Mouse (Mus musculus) hindbrain, postnatal 0 days (tissue): ENCODE data around the gene Dennd2a. TPM values are rescaled to one million over a fixed set of nuclear protein-coding genes. Genes with fewer than 3 reads are reported as not detected.

Experiments used
- ATAC-seq: fragments of 200-750 bp; cut with Nextera tagmentation; 2 replicates; pipeline ENCODE4 v1.8.0; 2017; ENCODE audit warnings: mild to moderate bottlenecking, moderate TSS enrichment, moderate library complexity
- DNase-seq: peaks from one replicate; pipeline ENCODE4 v3.0.0-alpha.2; 2015; ENCODE audit warnings: low spot score
- H3K27ac ChIP-seq: fragments of 300-500 bp; sonication (generic); 2 replicates; pipeline ENCODE4 v1.5.1; 2014; ENCODE audit warnings: mild to moderate bottlenecking
- H3K27me3 ChIP-seq: fragments of 300-500 bp; sonication (generic); 2 replicates; pipeline ENCODE4 v1.6.1; 2014; ENCODE audit warnings: low read length, mixed read lengths; ENCODE audit not compliant: insufficient read depth
- H3K36me3 ChIP-seq: fragments of 300-500 bp; sonication (generic); 2 replicates; pipeline ENCODE4 v1.6.1; 2014; ENCODE audit warnings: low read length, mixed read lengths; ENCODE audit not compliant: insufficient read depth
- H3K4me1 ChIP-seq: fragments of 300-500 bp; sonication (generic); 2 replicates; pipeline ENCODE4 v1.6.1; 2014; ENCODE audit warnings: antibody characterized with exemption, low read length, mixed read lengths; ENCODE audit not compliant: insufficient read depth
- H3K4me2 ChIP-seq: fragments of 300-500 bp; sonication (generic); 2 replicates; pipeline ENCODE4 v1.6.1; 2014; ENCODE audit warnings: low read depth, mild to moderate bottlenecking, low read length, moderate library complexity, mixed read lengths
- H3K4me3 ChIP-seq: fragments of 300-500 bp; sonication (generic); 2 replicates; pipeline ENCODE4 v1.5.1; 2014; ENCODE audit warnings: low read length
- H3K9ac ChIP-seq: fragments of 300-500 bp; sonication (generic); replicated peaks from 2 replicates; pipeline ENCODE4 v1.6.1; 2014; ENCODE audit warnings: mild to moderate bottlenecking, low read length, moderate library complexity, mixed read lengths
- H3K9me3 ChIP-seq: fragments of 300-500 bp; sonication (generic); 2 replicates; pipeline ENCODE4 v1.6.1; 2016; ENCODE audit warnings: low read length, mixed read lengths
- CTCF ChIP-seq: IDR thresholded peaks from 2 replicates; pipeline ENCODE4 v1.5.1; 2016; ENCODE audit warnings: antibody characterized with exemption, control low read depth, low read depth
- WGBS: fragments of 180-500 bp; shearing (Covaris S2); extraction: QIAGEN DNeasy Blood & Tissue Kit; methylation state at CpG from one replicate; pipeline ENCODE4 v1.1.7; 2014; 5-methylcytosine and 5-hydroxymethylcytosine counted together
- polyA plus RNA-seq: library from polyadenylated mRNA; unstranded; fragments of >200 nt; fragmentation: Nextera tagmentation; extraction: Ambion mirVana; gene quantifications from 2 replicates; pipeline ENCODE4 v1.2.1, GENCODE M21; 2015
- total RNA-seq: library from RNA; depleted of rRNA; stranded (reverse); fragments of >200 nt; gene quantifications from 2 replicates; pipeline ENCODE4 v1.2.3, GENCODE M21; 2014

Dennd2a gene
- total and polyA plus RNA-seq, 2 experiments from 2014 or later = 13.2 to 30.4 TPM

DNA sequence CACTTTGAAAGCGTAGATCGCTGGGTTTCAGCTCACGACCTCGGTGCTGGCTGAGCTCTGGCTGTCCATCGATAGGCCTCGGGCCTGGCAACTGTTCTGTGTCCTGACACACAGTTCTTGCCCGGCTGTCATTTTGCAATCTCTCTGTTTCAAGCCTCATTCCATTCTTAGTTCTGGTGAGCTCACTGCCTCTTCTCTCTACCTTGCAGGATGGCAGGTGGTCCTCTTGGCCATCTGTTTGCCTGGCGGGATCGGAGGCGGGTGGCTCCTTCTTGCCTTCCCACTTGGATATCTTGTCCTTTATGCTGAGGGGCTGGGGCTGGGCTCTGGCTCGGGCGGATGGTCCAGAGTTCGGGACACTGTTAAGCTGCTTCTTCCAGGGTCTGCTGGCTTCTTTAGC lies 34.5 kb downstream of the Dennd2a start:
- Histone ChIP-seq H3K9ac (no peak overlapping the region), H3K27me3 (no peaks in the 10 kb centered on the region), H3K9me3 (peaks cover 9% of the 10 kb centered on the region; the same call in 1 of the 2 replicates), H3K27ac (no peak overlapping the region), H3K4me2 (no peak overlapping the region), H3K4me1 (peaks cover 8% of the 10 kb centered on the region), H3K36me3 (peaks cover 31% of the 10 kb centered on the region), H3K4me3 (no peak overlapping the region)
- ATAC-seq = no peak
- 89% methylated on average over 13 of the region's 13 CpGs for WGBS
- DNase-seq = no peak
- no peak for TF ChIP-seq CTCF

DNA sequence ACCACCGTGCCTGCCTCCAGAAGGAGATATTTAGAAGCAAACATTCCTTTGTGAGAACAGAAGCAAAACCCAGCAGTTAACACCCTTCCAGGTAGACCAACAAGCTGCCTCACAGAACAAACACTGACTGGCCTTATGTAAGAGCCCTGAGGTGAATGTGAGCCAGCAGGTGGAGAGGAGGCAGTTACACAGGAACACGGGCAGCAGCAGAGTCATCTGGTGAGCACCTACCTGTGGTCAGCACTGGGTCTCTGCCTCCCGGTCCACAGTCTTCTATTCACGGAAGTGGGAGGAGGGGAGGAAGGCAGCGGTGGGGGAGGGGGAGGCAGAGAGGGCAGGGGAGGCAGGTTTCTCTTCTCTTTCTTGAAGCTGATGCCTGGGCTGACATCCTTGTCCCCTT lies 35.2 kb downstream of the Dennd2a start:
- no peak for TF ChIP-seq CTCF
- Histone ChIP-seq H3K9ac (no peak overlapping the region), H3K27ac (no peak overlapping the region), H3K36me3 (peaks cover 31% of the 10 kb centered on the region), H3K27me3 (no peaks in the 10 kb centered on the region), H3K4me1 (peaks cover 5% of the 10 kb centered on the region), H3K9me3 (peaks cover 9% of the 10 kb centered on the region; the same call in 1 of the 2 replicates), H3K4me2 (no peak overlapping the region), H3K4me3 (no peak overlapping the region)
- DNase-seq = no peak
- no peak for ATAC-seq
- 78% methylated on average over 5 of the region's 5 CpGs for WGBS

DNA sequence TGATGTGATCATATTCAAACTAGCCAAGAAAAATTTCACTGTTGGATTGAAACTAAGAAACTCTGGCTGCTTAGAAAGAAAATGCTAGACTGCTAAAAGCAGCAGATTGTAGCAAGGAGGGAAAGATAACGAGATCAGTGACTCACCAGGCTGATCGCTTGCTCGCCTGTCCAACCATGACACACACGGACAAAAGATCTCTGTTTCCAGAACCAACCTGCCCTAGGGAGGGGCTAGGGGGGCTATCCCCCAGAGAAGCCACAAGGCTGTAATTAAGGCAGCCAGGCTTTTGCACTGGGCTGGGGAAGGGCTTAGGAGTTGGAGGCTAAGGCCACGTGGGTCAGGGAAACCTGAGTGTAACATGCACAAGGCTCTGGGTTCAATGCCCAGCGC lies 41.9 kb downstream of the Dennd2a start:
- TF ChIP-seq CTCF = no peak
- no peaks in the 10 kb centered on the region for H3K27me3 ChIP-seq
- peaks cover 14% of the 10 kb centered on the region for H3K36me3 ChIP-seq
- H3K4me1 ChIP-seq = no peaks in the 10 kb centered on the region
- ATAC-seq (peak; percentile 73), DNase-seq (peak; percentile 52)
- WGBS = 20% methylated on average over 6 of the region's 6 CpGs
- peaks cover 9% of the 10 kb centered on the region; the same call in 1 of the 2 replicates for H3K9me3 ChIP-seq
- peak overlapping the region; percentile 77 for H3K27ac ChIP-seq
- no peak overlapping the region for H3K9ac ChIP-seq
- no peak overlapping the region for H3K4me3 ChIP-seq
- peak overlapping the region; percentile 27 for H3K4me2 ChIP-seq

DNA sequence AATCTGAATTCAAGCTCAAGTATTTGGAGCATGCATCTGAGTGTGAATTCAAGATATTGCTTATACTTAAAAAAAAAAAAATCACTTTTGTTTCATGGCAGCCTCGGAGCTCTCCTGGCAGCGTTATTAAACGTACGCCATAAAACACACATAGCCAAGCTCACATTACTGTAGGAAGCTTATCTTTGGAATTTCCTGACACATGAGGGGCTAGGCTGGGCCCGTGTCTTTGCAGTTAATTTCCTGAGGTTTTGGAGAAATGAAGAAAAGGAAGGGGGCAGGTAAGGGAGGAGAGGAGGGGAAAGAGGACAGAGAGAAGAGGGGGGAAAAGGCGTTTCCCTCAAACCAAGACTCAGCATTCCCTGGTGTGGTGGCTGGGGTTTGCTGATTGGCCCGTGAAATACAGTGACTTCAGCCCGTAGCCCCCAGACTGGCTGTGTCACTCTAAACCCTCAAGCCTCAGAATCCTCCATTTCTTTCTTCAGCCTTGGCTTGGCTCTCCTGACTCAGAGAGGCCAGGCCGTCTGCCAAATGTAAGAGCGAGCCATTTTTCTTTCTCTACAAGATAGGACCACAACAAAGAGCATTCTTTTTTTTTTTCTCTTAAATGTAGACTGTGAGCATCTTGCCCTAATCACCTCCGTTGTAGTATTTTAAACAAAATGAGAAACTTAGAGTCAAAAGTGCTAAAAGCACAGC lies 42.5 kb downstream of the Dennd2a start:
- peak; percentile 70 for DNase-seq
- no peaks in the 10 kb centered on the region for H3K4me1 ChIP-seq
- H3K9ac ChIP-seq = no peak overlapping the region

DNA sequence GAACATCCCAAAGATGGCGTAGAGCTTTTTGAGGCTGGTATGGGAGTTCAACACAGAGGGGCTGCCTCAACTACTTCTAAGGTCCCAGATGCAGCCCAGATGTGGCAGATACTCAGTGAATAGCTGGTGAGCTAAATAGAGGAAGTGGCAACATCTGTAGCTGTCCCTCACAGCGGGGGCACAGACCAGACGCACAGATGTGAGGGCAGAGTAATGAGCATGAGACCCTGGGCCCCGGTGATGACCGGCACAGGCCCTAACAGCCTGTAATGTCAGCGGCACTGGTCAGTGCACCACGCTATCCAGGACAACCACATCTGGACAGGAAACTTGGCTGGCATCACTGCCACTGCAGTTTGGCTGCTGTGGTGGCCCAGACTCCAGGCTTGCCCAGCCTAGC lies 54.2 kb downstream of the Dennd2a start:
- no peak overlapping the region for H3K4me2 ChIP-seq
- no peaks in the 10 kb centered on the region for H3K9me3 ChIP-seq
- DNase-seq = no peak
- peaks cover 23% of the 10 kb centered on the region for H3K36me3 ChIP-seq
- TF ChIP-seq CTCF = no peak
- no peak for ATAC-seq
- no peaks in the 10 kb centered on the region for H3K27me3 ChIP-seq
- H3K9ac ChIP-seq = no peak overlapping the region
- 85% methylated on average over 7 of the region's 7 CpGs for WGBS
- no peaks in the 10 kb centered on the region for H3K4me1 ChIP-seq
- H3K27ac ChIP-seq = no peak overlapping the region
- no peak overlapping the region for H3K4me3 ChIP-seq

More for the DNA sequence above, 42.5 kb downstream of the Dennd2a start:
- WGBS = 40% methylated on average over 11 of the region's 11 CpGs
- TF ChIP-seq CTCF = no peak
- ATAC-seq = peak; percentile 74
- Histone ChIP-seq H3K27ac (peak overlapping the region; percentile 77), H3K27me3 (no peaks in the 10 kb centered on the region), H3K9me3 (peaks cover 7% of the 10 kb centered on the region; the same call in 1 of the 2 replicates), H3K4me2 (peak overlapping the region; percentile 27), H3K36me3 (peaks cover 9% of the 10 kb centered on the region), H3K4me3 (no peak overlapping the region)

DNA sequence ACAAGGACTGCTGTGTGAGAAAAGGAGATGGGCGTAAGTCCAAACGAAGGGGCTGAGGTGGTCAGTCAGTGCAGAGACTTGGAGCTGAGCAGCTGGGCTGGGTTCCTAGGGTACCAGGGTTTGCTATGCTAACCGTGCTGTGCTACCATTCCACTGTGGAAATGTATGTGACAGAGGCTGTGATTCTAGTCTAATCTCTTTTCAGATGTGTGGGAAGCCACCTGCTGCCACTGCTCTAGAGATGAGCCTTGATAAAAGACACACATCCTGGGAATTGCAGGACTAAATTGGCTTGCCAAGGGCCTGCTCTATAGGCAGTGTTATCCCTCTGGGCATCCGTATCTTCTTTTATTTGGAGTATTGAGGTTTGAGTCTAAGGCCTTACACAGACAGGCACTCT lies 60.5 kb downstream of the Dennd2a start:
- ATAC-seq (no peak), DNase-seq (no peak)
- Histone ChIP-seq H3K27me3 (no peaks in the 10 kb centered on the region), H3K9me3 (no peaks in the 10 kb centered on the region), H3K9ac (no peak overlapping the region), H3K4me1 (0 out of 2 replicates have a peak, but pooled peaks cover 3% of the 10 kb centered on the region), H3K27ac (no peak overlapping the region), H3K4me2 (no peak overlapping the region), H3K4me3 (no peak overlapping the region), H3K36me3 (peaks cover 18% of the 10 kb centered on the region)
- no peak for TF ChIP-seq CTCF
- WGBS = 68% methylated on average over 4 of the region's 4 CpGs

DNA sequence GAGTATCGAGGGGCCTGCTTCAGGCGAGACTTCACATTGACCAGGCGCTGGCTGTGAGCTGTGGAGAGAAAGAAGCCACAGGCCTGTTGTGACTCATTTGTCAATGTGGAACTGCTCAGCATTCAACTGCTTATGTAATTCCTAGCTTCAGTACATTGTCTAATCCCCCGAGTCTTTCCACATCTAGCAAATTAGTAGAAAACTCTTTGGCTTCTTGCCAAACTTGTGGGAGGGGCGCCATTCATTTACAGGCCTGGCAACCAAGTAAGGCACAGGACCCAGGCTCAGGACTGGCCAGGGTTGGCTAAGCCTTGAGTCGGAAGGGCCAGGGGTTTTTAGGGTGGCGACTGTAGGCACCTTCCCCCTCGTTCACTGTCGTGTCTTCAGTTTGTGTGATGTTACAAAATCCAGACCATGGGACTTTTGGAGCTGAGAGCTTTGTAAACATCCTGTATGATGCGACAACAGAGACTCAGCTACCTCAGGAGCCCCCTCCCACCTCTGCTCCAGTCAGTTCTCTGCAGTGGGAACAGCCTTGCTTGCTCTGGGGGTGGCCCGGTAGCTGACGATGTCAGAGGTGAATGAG lies 64.4 kb downstream of the Dennd2a start:
- ATAC-seq (peak; percentile 81), DNase-seq (peak; percentile 83)
- 41% methylated on average over 12 of the region's 12 CpGs for WGBS
- Histone ChIP-seq H3K4me3 (no peak overlapping the region), H3K27me3 (no peaks in the 10 kb centered on the region), H3K36me3 (peaks cover 22% of the 10 kb centered on the region), H3K9ac (no peak overlapping the region), H3K4me2 (no peak overlapping the region), H3K4me1 (0 out of 2 replicates have a peak, but pooled peaks cover 3% of the 10 kb centered on the region), H3K9me3 (no peaks in the 10 kb centered on the region), H3K27ac (peak overlapping the region; percentile 54; the same call in 1 of the 2 replicates)
- TF ChIP-seq CTCF = no peak
